Mouse (Mus musculus) NIH3T3 (cell line): ENCODE data around the gene Egfl8.

ENCODE experiments used
- DNase-seq: peaks from one replicate; pipeline ENCODE4 v3.0.0-alpha.2; 2012; ENCODE audit warnings: low read depth

The Egfl8 gene

GRCm38 (mm10) chr17:34627943-34628643, 12.3 kb upstream of the Egfl8 start, which contains the start of gene Ppt2:
Gene Ppt2, minus strand, starts transcription at chr17:34628510.
- peak; percentile 48 for DNase-seq

GRCm38 (mm10) chr17:34627093-34627942, 11.5 kb upstream of the Egfl8 start:
- peak; percentile 96 for DNase-seq

- DNase-seq, result peak; percentile 80
Observed at GRCm38 (mm10) chr17:34626773-34627092, 11.0 kb upstream of the Egfl8 start.

- DNase-seq, result no peak
Observed at GRCm38 (mm10) chr17:34626062-34626772, 10.4 kb upstream of the Egfl8 start.

GRCm38 (mm10) chr17:34624981-34625380, 9.2 kb upstream of the Egfl8 start:
- DNase-seq, result peak; percentile 34

GRCm38 (mm10) chr17:34623161-34623560, 7.4 kb upstream of the Egfl8 start:
- no peak for DNase-seq

GRCm38 (mm10) chr17:34621006-34621405, 5.2 kb upstream of the Egfl8 start:
- no peak for DNase-seq

GRCm38 (mm10) chr17:34618999-34619398, 3.2 kb upstream of the Egfl8 start:
- DNase-seq, result peak; percentile 90

- DNase-seq, result no peak
Observed at GRCm38 (mm10) chr17:34613830-34614229, 1.9 kb downstream of the Egfl8 start.

GRCm38 (mm10) chr17:34613054-34613645, 2.6 kb downstream of the Egfl8 start:
- no peak for DNase-seq

GRCm38 (mm10) chr17:34611050-34611449, 4.7 kb downstream of the Egfl8 start:
- no peak for DNase-seq

GRCm38 (mm10) chr17:34607997-34608396, 7.8 kb downstream of the Egfl8 start:
- DNase-seq, result no peak

- peak; percentile 26 for DNase-seq
Observed at GRCm38 (mm10) chr17:34606186-34607039, 9.4 kb downstream of the Egfl8 start.

- DNase-seq, result peak; percentile 98
Observed at GRCm38 (mm10) chr17:34605609-34606008, 10.2 kb downstream of the Egfl8 start.

GRCm38 (mm10) chr17:34604511-34605237, 11.1 kb downstream of the Egfl8 start:
- DNase-seq, result peak; percentile 60

- peak; percentile 100 for DNase-seq
Observed at GRCm38 (mm10) chr17:34604061-34604508, 11.7 kb downstream of the Egfl8 start, which contains the start of gene Agpat1. Gene Agpat1, plus strand, starts transcription at chr17:34604262.

- DNase-seq, result peak; percentile 100
Observed at GRCm38 (mm10) chr17:34603375-34604060, 12.3 kb downstream of the Egfl8 start, which contains the start of gene Rnf5. Gene Rnf5, minus strand, starts transcription at chr17:34603690.

GRCm38 (mm10) chr17:34601796-34602195, 14.0 kb downstream of the Egfl8 start:
- no peak for DNase-seq

GRCm38 (mm10) chr17:34599891-34600290, 15.9 kb downstream of the Egfl8 start:
- no peak for DNase-seq
